Mouse (Mus musculus): ENCODE results near the gene Hsd17b3.

Hsd17b3 gene

DNA sequence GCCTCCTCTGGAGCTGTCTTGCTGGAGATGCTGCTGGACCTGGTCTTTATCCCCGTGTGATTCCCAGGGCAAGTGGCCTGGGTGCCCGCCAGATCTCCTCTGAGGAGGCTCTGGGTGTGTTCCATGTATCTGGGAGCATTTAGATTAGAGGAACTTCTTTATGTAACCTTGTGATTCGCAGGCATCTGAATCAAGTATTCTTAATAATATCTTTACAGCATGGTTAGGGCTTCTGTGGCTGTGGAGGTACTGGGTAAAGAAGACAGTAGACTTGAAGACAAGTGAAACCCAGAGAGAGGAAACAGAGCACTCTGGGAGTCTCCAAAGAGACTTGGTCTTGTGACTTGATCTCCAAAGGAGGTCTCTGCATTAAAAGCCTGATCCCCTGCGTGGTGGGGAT, at the start of gene Hsd17b3:
Hsd17b3 (minus strand) TSS at position 101 of the 400 bp plus-strand sequence.
- in situ Hi-C loops (cut with MseI, MboI): no loop called here

DNA sequence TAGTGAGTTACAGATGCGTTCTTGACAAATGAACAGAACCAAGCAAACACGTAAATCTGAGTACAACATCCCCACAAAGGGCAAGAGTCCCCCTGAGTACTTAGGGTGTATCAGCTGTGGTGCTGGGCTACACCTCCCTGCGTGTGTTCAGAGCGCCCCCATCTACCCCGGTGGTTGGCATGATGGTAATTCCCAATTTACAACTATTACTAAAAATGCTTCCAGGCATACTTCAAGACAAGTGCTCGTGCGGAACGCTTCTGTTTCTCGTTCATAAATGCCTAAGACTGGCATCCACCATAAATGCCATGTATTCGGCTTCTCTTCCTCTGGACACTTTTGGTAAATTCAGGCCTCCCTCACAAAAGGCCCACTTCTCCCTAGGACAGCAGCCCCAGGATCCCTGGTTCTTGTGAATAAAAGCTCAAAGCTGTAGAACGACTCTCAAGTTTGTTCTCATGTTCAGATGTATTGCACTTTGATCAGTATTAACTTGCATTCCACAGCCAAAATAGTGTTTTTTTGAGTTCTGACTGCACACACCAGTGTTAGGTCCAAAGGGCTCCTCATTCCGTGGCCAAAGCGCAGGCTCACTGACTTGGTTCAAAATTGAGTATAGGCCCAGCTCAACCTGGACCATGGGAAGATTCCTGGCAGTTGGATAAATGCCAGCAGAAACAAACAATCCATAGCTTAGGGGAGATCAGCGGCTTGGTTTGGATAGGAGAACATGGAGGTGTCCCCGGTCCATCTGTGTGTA, 40.8 kb upstream of the Hsd17b3 start:
- in situ Hi-C loops (cut with MseI, MboI): no loop called here

DNA sequence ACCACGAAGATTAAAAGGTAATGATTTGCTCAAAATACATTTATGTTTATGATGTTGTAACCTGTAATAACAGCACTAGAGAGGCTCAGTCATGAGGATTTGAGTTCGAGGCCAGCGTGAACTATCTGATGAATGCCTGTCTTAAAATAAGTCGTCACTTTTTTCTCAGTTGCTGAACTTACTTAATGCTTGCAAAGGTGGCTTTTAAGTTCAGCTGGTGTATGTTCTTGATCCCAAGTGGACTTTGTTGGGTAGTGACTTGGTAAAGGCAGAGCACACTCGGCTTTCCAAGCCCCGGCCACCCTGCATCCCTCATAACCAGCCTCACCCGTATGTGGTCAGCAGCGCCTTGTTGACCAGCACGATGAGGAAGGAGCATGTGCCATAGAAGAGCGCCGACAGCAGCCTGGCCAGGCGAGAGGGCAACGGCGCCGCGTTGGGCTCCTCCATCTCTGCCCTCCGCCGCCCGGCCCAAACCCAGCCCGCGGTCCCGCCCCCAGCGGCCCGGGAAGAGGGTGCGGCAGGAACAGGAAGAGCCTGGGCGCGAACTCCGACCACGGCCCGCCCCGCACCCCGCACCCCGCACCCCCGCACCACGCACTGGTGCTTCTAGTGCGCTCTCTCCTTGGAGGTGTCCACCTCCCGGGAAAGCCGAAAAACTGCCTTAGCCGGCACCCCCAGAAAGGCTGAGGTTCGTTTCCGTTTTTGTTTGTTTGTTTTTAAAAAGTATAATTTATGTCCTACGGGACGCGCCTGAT, 40.0 kb upstream of the Hsd17b3 start, which contains the start of gene Slc35d2:
Slc35d2 (minus strand) TSS at position 511 of the 758 bp plus-strand sequence.
- in situ Hi-C loops (cut with MseI, MboI): no loop called here

DNA sequence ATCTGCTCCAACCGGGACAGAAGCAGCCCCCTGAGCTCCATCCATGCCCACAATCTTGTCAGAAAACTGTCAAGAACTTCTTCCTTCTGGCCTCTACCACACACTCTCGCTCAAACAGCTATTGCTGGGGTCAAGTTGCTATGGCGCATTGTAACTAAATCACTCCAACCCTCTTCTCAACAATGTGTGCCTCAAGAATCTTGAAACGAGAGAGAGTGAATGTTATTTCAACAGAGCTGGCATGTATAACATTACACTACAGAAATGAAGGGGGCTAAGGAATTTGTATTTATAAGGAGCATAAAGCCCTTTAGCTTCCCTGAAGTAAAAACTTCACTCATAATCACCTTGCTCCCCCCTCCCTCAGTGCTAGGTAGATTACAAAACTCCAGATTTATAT, 37.3 kb upstream of the Hsd17b3 start:
- in situ Hi-C loops (cut with MseI, MboI): no loop called here

DNA sequence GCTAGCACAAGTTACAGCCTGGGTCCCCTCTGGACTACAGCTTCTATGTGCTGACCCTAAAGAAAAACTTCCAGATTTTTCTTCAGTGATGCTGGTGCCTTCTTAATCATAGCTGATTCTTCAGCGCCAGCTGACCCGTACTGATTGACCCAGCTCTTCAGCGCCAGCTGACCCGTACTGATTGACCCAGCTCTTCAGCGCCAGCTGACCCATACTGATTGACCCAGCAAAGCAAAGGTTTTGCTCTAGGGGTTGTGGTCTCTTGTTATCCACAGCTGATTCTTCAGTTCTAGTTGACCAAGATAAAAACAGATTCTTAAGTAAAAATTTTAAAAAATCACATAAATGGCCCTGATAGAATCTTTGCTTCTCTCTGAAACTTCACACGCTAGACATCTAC, 35.9 kb upstream of the Hsd17b3 start:
- in situ Hi-C loops (cut with MseI, MboI): no loop called here

DNA sequence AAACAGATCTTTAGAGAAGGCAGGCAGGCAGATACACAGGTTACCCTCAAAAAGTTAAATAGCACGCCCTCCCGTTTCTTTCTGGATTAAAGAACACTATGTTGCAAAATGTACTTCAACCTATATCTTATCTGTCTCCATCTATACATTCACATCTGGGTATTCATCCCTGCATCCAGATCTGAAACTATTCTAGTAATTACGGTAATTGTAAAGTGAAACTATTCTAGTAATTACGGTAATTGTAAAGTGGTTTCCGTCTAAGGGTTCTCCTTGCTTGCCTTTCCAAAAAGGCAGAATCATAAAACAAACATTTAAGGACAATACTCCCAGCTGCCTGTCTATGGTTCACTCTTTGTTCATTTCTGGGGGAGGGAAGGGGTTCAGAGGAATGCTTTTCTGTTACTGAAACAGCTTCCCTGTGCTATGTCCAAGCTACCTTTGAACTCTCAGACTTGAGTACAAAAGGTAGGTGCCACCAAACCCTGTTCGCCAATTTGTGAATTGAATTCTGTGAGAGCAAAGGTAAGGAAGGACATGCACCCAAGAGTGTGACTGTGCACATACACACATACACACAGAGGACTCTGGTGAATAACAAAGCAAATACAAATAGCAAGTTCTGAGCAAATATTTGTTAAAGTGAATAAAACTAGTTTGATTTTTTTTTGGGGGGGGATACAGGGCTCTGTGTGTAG, 34.6 kb upstream of the Hsd17b3 start:
- in situ Hi-C loops (cut with MseI, MboI): no loop called here

DNA sequence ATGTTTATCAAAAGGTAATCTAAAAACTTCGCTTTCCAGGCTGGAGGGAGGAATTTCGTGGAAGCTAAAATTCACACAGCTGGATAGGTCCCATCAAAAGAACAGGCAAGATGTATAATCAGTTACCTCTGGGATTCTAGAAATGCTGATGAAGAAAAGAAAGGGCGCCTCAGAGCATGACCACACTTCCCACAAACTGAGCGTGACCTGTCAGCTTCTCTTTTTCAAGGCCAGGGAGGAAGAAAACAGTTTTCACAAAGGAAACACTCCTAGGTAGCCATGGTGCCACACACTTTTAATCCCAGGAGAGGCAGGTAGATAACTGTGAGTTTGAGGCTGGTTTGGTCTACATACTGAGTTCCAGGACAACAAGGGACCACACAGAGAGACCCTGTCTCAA, 31.7 kb upstream of the Hsd17b3 start:
- in situ Hi-C loops (cut with MseI, MboI): no loop called here

DNA sequence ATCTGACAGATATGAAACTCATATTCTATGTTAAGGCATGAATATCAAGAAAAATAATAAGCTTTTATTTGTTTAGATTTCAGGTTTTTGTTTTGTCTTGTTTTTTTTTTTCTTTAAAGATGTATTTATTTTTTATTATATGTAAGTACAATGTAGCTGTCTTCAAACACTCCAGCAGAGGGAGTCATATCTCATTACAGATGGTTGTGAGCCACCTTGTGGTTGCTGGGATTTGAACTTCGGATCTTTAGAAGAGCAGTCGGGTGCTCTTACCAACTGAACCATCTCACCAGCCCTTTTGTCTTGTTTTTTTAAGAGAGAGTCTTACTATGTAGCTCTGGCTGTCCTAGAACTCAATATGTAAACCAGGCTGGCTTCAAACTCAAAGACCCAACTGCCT, 28.4 kb upstream of the Hsd17b3 start:
- in situ Hi-C loops (cut with MseI, MboI): no loop called here

DNA sequence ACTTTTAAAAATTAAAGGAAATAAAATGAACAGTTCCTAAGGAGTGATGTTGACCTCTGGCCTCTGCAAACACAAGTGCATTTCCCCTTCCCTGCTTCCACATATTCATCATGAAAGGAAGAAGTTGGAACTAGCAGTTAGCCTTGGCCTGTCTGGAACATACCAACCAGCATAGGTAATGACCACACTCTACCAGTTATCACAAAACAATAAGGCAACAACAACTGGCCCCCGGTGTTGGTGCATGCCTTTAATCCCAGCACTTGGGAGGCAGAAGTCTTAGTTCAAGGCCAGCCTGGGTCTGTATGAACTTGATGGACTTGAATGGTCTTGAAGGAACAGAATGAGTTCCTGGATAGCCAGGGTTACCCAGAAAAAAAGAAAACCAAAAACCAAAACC, 21.4 kb upstream of the Hsd17b3 start:
- in situ Hi-C loops (cut with MseI, MboI): no loop called here

DNA sequence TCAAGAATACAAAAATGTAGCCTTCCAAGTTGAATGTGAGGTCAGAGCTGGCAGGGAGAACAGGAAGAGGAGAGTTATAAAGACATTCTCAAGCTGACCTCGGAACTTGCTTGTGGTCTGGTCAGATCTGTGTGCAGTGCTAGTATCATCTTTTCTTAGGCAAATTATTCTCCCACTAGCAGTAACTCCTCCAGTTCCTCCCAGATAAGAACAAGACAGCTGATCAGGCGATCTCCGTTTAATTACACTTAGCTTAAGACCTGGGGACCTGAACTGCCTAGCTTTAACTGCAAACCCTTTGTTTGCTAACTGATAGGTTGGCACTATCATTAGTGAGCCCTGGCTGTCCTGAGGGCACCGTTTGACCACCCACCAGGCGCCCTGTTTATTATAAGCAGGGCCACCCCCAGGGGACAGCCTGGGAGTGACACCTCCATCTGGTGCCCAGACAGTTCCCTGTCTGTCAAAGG, 19.4 kb upstream of the Hsd17b3 start:
- in situ Hi-C loops (cut with MseI, MboI): no loop called here

DNA sequence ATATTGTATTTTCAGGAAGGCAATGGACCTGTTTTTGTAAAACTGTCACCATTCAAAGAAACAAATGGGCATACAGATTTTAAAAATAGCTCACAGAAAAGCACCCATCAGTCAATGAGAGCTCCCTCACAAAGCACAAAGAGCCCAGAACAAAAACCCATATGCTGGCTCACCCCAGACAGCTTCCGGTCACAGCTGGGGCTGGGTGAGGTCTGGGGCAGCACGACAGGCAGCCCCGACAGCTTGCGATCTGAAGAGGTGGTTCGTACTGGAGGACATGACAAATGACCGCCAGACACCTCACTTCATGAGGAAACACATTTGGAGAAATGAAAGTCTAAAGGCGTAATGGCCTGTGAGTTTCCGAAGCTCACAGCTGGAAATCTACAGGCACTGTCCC, 18.5 kb upstream of the Hsd17b3 start:
- in situ Hi-C loops (cut with MseI, MboI): no loop called here

DNA sequence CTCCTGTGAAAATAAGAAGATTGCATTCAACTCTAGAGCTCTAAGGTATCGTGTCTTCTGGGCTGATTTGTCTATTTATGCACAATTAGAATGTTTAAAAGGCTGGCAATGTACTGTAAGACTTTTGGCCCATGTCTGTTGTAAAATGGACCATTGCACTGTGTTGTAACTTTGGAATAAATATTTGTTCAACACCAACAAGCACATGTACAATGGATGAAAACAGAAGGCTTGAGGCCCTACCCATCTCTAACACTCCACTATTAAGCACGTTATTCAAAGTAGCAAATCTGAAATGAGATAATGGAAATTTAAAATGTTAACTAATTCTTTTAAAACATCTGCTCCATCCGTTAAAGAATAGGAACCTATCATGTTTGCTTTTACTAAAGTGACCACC, 18.1 kb upstream of the Hsd17b3 start:
- in situ Hi-C loops (cut with MseI, MboI): no loop called here

DNA sequence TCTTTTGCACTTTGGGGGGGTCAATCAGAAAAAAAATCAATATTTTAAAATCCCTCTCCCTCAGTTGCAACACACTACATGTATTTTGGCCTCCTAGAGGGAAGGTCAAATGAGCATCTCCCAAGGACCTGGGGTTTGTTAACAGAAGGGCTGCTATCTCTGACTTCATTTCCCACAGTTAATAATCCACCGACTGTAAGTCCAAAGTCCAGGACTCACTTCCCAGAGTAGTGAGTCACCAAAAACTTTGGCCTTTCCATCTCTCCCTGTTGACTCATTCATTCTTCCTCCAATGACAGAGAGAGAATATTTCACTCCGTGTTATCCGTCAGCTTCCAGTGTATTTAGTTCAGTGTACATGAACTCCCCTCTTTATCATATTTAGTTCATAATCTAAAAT, 16.7 kb upstream of the Hsd17b3 start:
- in situ Hi-C loops (cut with MseI, MboI): no loop called here

DNA sequence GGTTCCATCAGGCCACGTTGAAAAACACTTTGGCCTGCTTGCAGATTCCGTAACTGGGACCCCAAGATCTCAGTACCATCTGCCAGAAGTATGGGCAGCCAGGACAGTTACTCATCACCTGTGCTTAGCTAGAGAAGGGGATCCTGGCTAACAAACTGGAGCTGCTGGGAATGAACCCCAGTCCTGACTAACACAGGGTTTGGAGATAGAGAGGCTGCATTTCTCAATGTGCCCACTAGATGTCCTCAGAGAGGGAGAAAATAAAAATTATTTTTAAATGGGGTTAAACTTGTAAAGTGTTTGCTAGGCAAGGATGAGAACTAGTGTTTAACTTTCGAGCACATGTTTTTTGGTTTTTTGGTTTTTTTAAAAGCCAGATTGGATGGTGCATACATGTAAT, 11.2 kb upstream of the Hsd17b3 start:
- in situ Hi-C loops (cut with MseI, MboI): no loop called here

DNA sequence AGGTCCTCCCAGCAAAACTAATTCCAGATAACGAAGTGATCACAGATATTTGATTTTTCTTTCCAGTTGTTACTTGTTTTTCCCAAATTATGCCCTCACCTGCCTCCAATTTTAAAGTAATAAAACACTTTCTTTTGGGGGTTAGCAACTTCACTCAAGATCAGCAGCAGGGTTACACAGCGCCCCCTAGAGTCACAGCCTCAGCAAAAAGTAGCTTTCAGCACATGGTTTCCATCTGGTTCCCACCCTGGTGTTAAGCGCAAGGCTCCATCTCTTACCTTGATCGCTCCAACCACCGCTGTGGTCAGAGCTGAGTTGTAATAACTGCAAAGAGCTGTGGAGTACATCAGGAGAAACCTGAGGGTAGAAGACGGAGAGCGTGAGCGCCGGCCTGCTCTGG, 10.0 kb upstream of the Hsd17b3 start:
- in situ Hi-C loops (cut with MseI, MboI): no loop called here

DNA sequence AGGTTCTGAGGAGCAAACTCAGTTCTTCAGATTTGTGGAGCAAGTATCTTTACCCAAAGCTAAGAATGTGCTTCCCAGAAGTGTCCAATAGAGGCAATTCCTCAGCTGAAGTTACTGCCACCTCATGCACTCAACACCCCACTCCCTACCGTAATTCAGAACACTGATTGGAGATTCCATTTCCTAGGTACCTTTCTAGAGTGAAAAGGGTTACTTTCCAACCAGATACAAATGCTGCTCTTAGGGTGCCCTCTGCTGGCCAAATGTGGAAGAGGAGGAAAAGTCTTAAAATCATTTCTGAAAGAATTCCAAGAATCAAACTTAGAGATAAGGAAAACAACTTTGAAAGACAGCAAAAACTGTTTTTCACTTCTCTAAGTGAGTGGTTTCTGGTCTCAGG, 4.3 kb upstream of the Hsd17b3 start:
- in situ Hi-C loops (cut with MseI, MboI): no loop called here

DNA sequence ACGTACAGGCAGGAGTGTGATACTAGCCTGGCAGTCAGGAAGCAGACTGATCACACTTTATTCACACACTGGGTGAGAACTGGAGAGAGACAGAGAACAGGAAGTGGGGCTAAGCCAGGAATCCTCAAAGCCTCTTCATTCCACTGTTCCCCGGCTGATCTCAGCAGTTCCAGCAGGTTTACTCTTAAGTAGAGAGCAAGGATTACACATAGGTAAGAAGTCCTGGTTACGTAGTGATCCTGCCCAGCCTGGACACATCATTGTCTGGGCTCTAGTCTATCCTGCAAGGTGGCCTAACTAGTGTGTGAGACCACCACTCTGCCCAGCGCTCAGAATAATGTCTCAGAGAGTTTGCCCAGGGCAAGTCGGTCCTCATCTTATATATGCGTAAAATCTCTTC, 3.7 kb upstream of the Hsd17b3 start:
- in situ Hi-C loops (cut with MseI, MboI): no loop called here

DNA sequence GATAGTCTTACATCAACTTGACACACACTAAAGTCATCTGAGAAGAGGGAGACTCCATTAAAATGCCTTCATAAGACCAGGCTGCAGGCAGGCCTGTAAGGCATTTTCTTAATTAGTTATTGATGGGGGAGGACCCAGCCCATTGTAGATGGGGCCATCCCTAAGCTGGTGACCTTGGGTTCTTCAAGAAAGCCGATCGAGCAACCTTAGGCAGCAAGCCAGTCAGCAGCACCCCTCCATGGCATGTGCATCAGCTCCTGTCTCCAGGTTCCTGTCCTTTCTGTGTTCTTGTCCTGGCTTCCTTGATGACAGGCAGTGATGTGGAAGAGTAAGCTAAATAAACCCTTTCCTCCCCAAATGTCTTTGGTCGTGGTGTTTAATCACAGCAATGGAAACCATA, 3.1 kb upstream of the Hsd17b3 start:
- in situ Hi-C loops (cut with MseI, MboI): no loop called here

DNA sequence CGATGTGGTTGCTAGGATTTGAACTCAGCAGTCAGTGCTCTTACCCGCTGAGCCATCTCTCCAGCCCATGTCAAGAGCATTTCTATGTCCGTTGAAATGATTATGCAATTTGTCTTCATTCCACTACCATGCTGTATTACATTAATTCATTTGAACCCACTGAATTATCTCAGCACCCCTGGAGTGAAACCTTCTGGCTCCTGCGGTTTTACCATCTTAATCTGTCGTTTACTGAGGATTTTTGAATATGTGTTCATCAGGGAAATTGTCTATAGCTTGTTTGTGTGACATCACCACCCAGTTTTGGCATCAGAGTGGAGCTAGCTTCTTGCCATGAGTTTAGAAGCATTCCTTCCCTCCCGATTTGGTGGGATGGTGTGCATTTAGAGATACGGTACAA, 2.0 kb upstream of the Hsd17b3 start:
- in situ Hi-C loops (cut with MseI, MboI): no loop called here

DNA sequence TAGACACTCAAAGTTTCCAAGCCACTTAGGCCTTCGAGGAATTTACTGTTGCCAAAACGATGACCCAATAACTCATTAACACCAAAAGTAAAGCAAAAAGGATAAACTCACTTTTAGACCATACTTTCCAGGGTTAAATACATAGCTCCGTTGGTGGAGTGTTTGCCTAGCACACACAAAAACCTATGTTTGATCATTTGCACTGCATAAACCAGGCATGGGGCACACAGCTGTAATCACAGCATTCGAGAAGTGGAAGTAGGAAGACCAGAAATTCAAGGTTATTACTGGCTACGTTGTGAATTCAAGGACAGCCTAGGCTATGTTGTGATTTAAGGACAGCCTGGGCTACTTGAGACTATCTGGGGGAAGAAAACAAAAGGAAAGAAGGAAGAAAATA, 1.2 kb upstream of the Hsd17b3 start:
- in situ Hi-C loops (cut with MseI, MboI): no loop called here

DNA sequence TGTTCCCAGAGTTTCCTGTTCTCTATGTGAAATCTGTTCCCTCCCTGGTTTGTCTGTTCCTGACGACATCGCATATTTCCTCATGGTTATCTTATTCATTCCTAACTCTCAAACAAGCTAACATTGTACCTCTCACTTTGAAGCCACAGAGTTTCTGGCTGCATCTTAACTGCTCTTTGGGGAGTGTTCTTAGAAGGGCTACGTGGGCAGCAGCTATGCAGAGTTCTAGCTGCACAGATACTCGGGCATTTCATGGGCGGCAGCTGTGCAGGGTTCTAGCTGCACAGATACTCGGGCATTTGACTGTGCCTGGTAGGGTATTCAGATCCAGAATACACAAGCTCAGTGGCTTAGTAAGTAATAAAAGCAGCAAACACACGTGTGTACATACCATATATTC, 973 bp downstream of the Hsd17b3 start:
- in situ Hi-C loops (cut with MseI, MboI): no loop called here

DNA sequence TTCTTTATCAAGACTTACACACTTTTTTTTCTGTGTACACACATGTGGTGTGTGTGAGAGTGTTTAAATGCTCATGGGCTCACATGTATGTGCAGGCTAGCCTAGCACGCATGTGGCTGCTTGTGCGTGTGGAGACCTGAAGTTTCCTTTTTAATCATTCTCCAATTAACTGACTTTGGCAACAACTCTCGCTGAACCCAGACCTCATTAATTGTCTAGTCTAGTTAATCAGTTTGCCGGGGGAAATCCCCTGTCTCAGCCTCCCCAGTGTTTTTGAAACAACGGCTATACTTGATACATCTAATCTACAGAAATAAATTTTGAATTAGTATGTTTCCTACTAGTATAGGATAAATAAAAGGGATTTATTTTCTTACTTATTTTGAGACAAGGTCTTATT, 3.0 kb downstream of the Hsd17b3 start:
- in situ Hi-C loops (cut with MseI, MboI): no loop called here

DNA sequence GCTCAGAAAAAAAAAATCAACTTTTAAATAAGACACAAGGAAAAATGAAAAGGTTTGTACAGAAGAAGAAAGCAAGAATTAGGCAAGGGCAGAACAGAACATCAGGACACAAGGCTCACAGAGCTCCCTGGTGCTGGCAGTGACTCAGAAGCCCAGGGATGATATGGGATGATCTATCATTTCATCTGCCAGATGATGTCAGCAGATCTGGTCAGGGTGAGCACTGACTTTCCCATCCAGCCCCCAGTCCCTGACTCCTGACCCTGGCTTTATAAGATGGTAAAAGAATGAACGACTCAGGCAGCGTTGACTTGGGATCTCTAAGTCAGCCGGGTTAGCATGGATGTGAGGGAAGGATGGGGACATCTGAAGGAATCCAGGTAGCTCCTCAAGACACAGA, 5.7 kb downstream of the Hsd17b3 start:
- in situ Hi-C loops (cut with MseI, MboI): no loop called here
